Mouse (Mus musculus): ENCODE results near the gene 2200002D01Rik. TPM values are rescaled to one million over a fixed set of nuclear protein-coding genes. Genes with fewer than 3 reads are reported as not detected.

The 2200002D01Rik gene
- polyA plus RNA-seq, 1 experiment from 2014 or later: 1.5 TPM

GRCm38 (mm10) chr7:29283876-29284275 lies 35.6 kb upstream of the 2200002D01Rik start:
- H3K4me1 ChIP-seq (ENCODE audit: control insufficient read depth, insufficient read depth, low read length): no peaks in the 10 kb centered on the region; the same call in 1 of the 2 replicates
- no peak overlapping the region for H3K9ac ChIP-seq (replicated peaks; ENCODE audit: low read length)
- no peak overlapping the region for H3K4me3 ChIP-seq (ENCODE audit: low read depth, low read length)
- 80% methylated on average over 4 of the region's 4 CpGs for WGBS
- H3K36me3 ChIP-seq (replicated peaks; ENCODE audit: control insufficient read depth, insufficient read depth, low read depth, low read length): no peaks in the 10 kb centered on the region
- ATAC-seq (replicated peaks; ENCODE audit: insufficient number of reproducible peaks, low FRiP score, low TSS enrichment, low read depth) (no peak), DNase-seq (ENCODE audit: low spot score) (no peak)
- H3K27me3 ChIP-seq (ENCODE audit: control insufficient read depth, insufficient read depth, low read length): peaks cover 18% of the 10 kb centered on the region
- no peak overlapping the region for H3K4me2 ChIP-seq (ENCODE audit: low read depth, low read length)
- H3K9me3 ChIP-seq (replicated peaks; ENCODE audit: control insufficient read depth, low read length): no peaks in the 10 kb centered on the region
- H3K27ac ChIP-seq (replicated peaks; ENCODE audit: low read depth, low read length): no peak overlapping the region

- peaks cover 18% of the 10 kb centered on the region for H3K27me3 ChIP-seq (ENCODE audit: control insufficient read depth, insufficient read depth, low read length)
- 10% methylated on average over 21 of the region's 21 CpGs for WGBS
- H3K4me3 ChIP-seq (ENCODE audit: low read depth, low read length): peak overlapping the region; percentile 55
- no peaks in the 10 kb centered on the region; the same call in 1 of the 2 replicates for H3K4me1 ChIP-seq (ENCODE audit: control insufficient read depth, insufficient read depth, low read length)
- no peaks in the 10 kb centered on the region for H3K9me3 ChIP-seq (replicated peaks; ENCODE audit: control insufficient read depth, low read length)
- H3K4me2 ChIP-seq (ENCODE audit: low read depth, low read length): peak overlapping the region; percentile 98
- no peak overlapping the region for H3K27ac ChIP-seq (replicated peaks; ENCODE audit: low read depth, low read length)
- ATAC-seq (replicated peaks; ENCODE audit: insufficient number of reproducible peaks, low FRiP score, low TSS enrichment, low read depth) (peak; percentile 42; the same call in 1 of the 2 replicates), DNase-seq (ENCODE audit: low spot score) (no peak)
- H3K36me3 ChIP-seq (replicated peaks; ENCODE audit: control insufficient read depth, insufficient read depth, low read depth, low read length): no peaks in the 10 kb centered on the region
- peak overlapping the region; percentile 70 for H3K9ac ChIP-seq (replicated peaks; ENCODE audit: low read length)
Observed at GRCm38 (mm10) chr7:29282074-29282554, 33.8 kb upstream of the 2200002D01Rik start.

GRCm38 (mm10) chr7:29281201-29282073 lies 33.2 kb upstream of the 2200002D01Rik start, which contains the start of gene Spint2:
Gene Spint2, minus strand, starts transcription at chr7:29281912.
- Histone ChIP-seq H3K27me3 (ENCODE audit: control insufficient read depth, insufficient read depth, low read length) (peaks cover 18% of the 10 kb centered on the region), H3K9me3 (replicated peaks; ENCODE audit: control insufficient read depth, low read length) (no peaks in the 10 kb centered on the region), H3K4me1 (ENCODE audit: control insufficient read depth, insufficient read depth, low read length) (no peaks in the 10 kb centered on the region; the same call in 1 of the 2 replicates), H3K36me3 (replicated peaks; ENCODE audit: control insufficient read depth, insufficient read depth, low read depth, low read length) (no peaks in the 10 kb centered on the region), H3K9ac (replicated peaks; ENCODE audit: low read length) (peak within 1 kb of the TSS; percentile 70), H3K4me3 (ENCODE audit: low read depth, low read length) (peak within 1 kb of the TSS; percentile 55), H3K4me2 (ENCODE audit: low read depth, low read length) (peak within 1 kb of the TSS; percentile 98), H3K27ac (replicated peaks; ENCODE audit: low read depth, low read length) (no peak within 1 kb of the TSS)
- DNase-seq (ENCODE audit: low spot score): peak; percentile 63
- ATAC-seq (replicated peaks; ENCODE audit: insufficient number of reproducible peaks, low FRiP score, low TSS enrichment, low read depth): peak; percentile 66
- WGBS: under 1% methylated on average over 79 of the region's 80 CpGs

GRCm38 (mm10) chr7:29280801-29281200 lies 32.5 kb upstream of the 2200002D01Rik start:
- Histone ChIP-seq H3K4me1 (ENCODE audit: control insufficient read depth, insufficient read depth, low read length) (no peaks in the 10 kb centered on the region; the same call in 1 of the 2 replicates), H3K9ac (replicated peaks; ENCODE audit: low read length) (peak overlapping the region; percentile 70), H3K27ac (replicated peaks; ENCODE audit: low read depth, low read length) (no peak overlapping the region), H3K36me3 (replicated peaks; ENCODE audit: control insufficient read depth, insufficient read depth, low read depth, low read length) (no peaks in the 10 kb centered on the region), H3K4me3 (ENCODE audit: low read depth, low read length) (peak overlapping the region; percentile 55), H3K4me2 (ENCODE audit: low read depth, low read length) (peak overlapping the region; percentile 98), H3K9me3 (replicated peaks; ENCODE audit: control insufficient read depth, low read length) (no peaks in the 10 kb centered on the region), H3K27me3 (ENCODE audit: control insufficient read depth, insufficient read depth, low read length) (peaks cover 18% of the 10 kb centered on the region)
- DNase-seq (ENCODE audit: low spot score) (no peak), ATAC-seq (replicated peaks; ENCODE audit: insufficient number of reproducible peaks, low FRiP score, low TSS enrichment, low read depth) (no peak)
- 11% methylated on average over 13 of the region's 13 CpGs for WGBS

GRCm38 (mm10) chr7:29279924-29280323 lies 31.7 kb upstream of the 2200002D01Rik start:
- H3K4me2 ChIP-seq (ENCODE audit: low read depth, low read length): no peak overlapping the region; the same call in 1 of the 2 replicates
- H3K4me3 ChIP-seq (ENCODE audit: low read depth, low read length): no peak overlapping the region
- no peaks in the 10 kb centered on the region for H3K9me3 ChIP-seq (replicated peaks; ENCODE audit: control insufficient read depth, low read length)
- peaks cover 18% of the 10 kb centered on the region for H3K27me3 ChIP-seq (ENCODE audit: control insufficient read depth, insufficient read depth, low read length)
- H3K4me1 ChIP-seq (ENCODE audit: control insufficient read depth, insufficient read depth, low read length): no peaks in the 10 kb centered on the region; the same call in 1 of the 2 replicates
- ATAC-seq (replicated peaks; ENCODE audit: insufficient number of reproducible peaks, low FRiP score, low TSS enrichment, low read depth): no peak
- no peak for DNase-seq (ENCODE audit: low spot score)
- H3K36me3 ChIP-seq (replicated peaks; ENCODE audit: control insufficient read depth, insufficient read depth, low read depth, low read length): no peaks in the 10 kb centered on the region
- WGBS: 62% methylated on average over 8 of the region's 8 CpGs
- no peak overlapping the region for H3K27ac ChIP-seq (replicated peaks; ENCODE audit: low read depth, low read length)
- H3K9ac ChIP-seq (replicated peaks; ENCODE audit: low read length): no peak overlapping the region

- Histone ChIP-seq H3K9ac (replicated peaks; ENCODE audit: low read length) (no peak overlapping the region), H3K36me3 (replicated peaks; ENCODE audit: control insufficient read depth, insufficient read depth, low read depth, low read length) (no peaks in the 10 kb centered on the region), H3K9me3 (replicated peaks; ENCODE audit: control insufficient read depth, low read length) (no peaks in the 10 kb centered on the region), H3K27ac (replicated peaks; ENCODE audit: low read depth, low read length) (no peak overlapping the region), H3K27me3 (ENCODE audit: control insufficient read depth, insufficient read depth, low read length) (peaks cover 18% of the 10 kb centered on the region), H3K4me3 (ENCODE audit: low read depth, low read length) (no peak overlapping the region), H3K4me1 (ENCODE audit: control insufficient read depth, insufficient read depth, low read length) (no peaks in the 10 kb centered on the region; the same call in 1 of the 2 replicates), H3K4me2 (ENCODE audit: low read depth, low read length) (no peak overlapping the region)
- no peak for DNase-seq (ENCODE audit: low spot score)
- no peak for ATAC-seq (replicated peaks; ENCODE audit: insufficient number of reproducible peaks, low FRiP score, low TSS enrichment, low read depth)
Observed at GRCm38 (mm10) chr7:29279261-29279660, 31.0 kb upstream of the 2200002D01Rik start.

- H3K9me3 ChIP-seq (replicated peaks; ENCODE audit: control insufficient read depth, low read length): no peaks in the 10 kb centered on the region
- no peak overlapping the region for H3K27ac ChIP-seq (replicated peaks; ENCODE audit: low read depth, low read length)
- no peak for DNase-seq (ENCODE audit: low spot score)
- H3K9ac ChIP-seq (replicated peaks; ENCODE audit: low read length): no peak overlapping the region
- H3K4me1 ChIP-seq (ENCODE audit: control insufficient read depth, insufficient read depth, low read length): no peaks in the 10 kb centered on the region; the same call in 1 of the 2 replicates
- no peak overlapping the region for H3K4me2 ChIP-seq (ENCODE audit: low read depth, low read length)
- no peak for ATAC-seq (replicated peaks; ENCODE audit: insufficient number of reproducible peaks, low FRiP score, low TSS enrichment, low read depth)
- H3K4me3 ChIP-seq (ENCODE audit: low read depth, low read length): no peak overlapping the region
- peaks cover 16% of the 10 kb centered on the region for H3K27me3 ChIP-seq (ENCODE audit: control insufficient read depth, insufficient read depth, low read length)
- WGBS: 78% methylated on average over 4 of the region's 4 CpGs
- no peaks in the 10 kb centered on the region for H3K36me3 ChIP-seq (replicated peaks; ENCODE audit: control insufficient read depth, insufficient read depth, low read depth, low read length)
Observed at GRCm38 (mm10) chr7:29277510-29277909, 29.2 kb upstream of the 2200002D01Rik start.

- Histone ChIP-seq H3K4me2 (ENCODE audit: low read depth, low read length) (no peak overlapping the region), H3K9me3 (replicated peaks; ENCODE audit: control insufficient read depth, low read length) (no peaks in the 10 kb centered on the region), H3K27me3 (ENCODE audit: control insufficient read depth, insufficient read depth, low read length) (peaks cover 11% of the 10 kb centered on the region), H3K4me1 (ENCODE audit: control insufficient read depth, insufficient read depth, low read length) (no peaks in the 10 kb centered on the region; the same call in 1 of the 2 replicates), H3K36me3 (replicated peaks; ENCODE audit: control insufficient read depth, insufficient read depth, low read depth, low read length) (no peaks in the 10 kb centered on the region), H3K9ac (replicated peaks; ENCODE audit: low read length) (no peak overlapping the region), H3K27ac (replicated peaks; ENCODE audit: low read depth, low read length) (no peak overlapping the region), H3K4me3 (ENCODE audit: low read depth, low read length) (no peak overlapping the region)
- ATAC-seq (replicated peaks; ENCODE audit: insufficient number of reproducible peaks, low FRiP score, low TSS enrichment, low read depth) (no peak), DNase-seq (ENCODE audit: low spot score) (no peak)
- 67% methylated on average over 5 of the region's 5 CpGs for WGBS
Observed at GRCm38 (mm10) chr7:29276715-29277114, 28.4 kb upstream of the 2200002D01Rik start.

Measured in embryonic facial prominence, embryonic 11.5 days (tissue).